Mouse (Mus musculus): ENCODE measurements around the gene Phf3. TPM values are rescaled to one million over a fixed set of nuclear protein-coding genes. Genes with fewer than 3 reads are reported as not detected.

The Phf3 gene
- polyA plus RNA-seq, 1 experiment: 52.7 TPM

DNA sequence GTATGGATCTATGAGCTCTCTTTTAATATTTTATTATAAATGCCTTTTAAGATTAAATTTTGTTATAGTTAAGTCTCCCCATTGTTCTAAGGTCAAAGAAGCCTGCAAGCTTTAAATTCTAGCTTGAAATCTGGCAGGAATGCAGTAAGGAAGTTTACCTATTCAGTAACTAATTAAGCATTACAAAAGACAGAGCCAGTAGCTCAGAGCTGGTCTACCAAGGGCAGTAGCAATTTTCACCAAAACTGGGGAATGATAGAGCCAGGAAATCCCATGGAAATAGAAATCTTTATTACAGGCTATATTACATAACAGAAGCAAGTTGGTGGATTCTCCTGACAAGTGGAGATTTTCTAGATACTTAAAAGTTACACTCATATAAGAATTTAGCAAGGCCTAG lies 116.9 kb downstream of the Phf3 start:
- no peak for DNase-seq

DNA sequence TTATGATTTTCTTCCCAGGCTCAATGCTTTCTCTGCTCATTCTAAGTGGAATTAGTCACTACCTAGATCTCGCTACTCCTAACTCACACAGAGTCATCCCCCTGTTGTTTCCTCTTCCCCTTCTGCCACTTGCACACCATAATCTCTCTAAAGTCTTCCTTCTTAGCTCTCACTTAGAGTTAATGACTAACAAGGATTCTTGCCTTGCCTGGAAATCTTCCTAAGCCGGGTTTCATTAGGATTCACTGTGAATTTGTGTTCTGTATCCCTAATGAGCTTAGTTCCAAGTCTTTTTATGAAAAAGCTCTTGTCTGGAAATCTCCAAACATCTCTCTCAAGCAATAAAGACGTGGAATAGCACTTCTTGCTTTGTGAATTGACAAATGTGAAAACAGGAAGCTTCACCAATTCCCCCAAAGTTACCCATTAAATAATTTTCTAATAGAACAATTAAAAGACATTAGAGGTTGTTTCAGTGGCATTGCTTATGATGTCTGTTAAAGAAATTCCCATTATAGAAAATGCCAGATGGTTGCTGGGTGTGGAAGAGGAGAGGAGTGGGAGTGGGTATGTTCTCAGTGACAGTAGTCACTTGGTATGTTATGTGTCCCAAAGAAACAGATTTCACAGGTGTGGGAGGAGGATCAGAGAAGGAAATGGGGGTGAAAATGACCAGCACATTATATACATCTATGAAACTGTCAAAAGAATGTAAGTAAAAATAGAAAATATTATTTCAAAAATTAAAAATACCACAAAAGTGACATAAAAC lies 118.1 kb downstream of the Phf3 start:
- Histone ChIP-seq H3K36me3 (ENCODE audit: control insufficient read depth, insufficient read depth, low read length) (no peaks in the 10 kb centered on the region), H3K4me3 (ENCODE audit: control insufficient read depth, insufficient read depth, low read length) (no peak overlapping the region), H3K27ac (ENCODE audit: control insufficient read depth, insufficient read depth, low read length) (no peak overlapping the region), H3K4me1 (replicated peaks; ENCODE audit: control insufficient read depth, insufficient read depth, low read length) (no peaks in the 10 kb centered on the region), H3K27me3 (ENCODE audit: control insufficient read depth, insufficient read depth, low read length) (no peaks in the 10 kb centered on the region)
- DNase-seq: no peak
- WGBS: 75% methylated on average over 3 of the region's 3 CpGs
- TF ChIP-seq POLR2A (IDR thresholded peaks at IDR 0.05; ENCODE audit: control insufficient read depth, extremely low read depth, insufficient read depth, low read length, poor library complexity) (no peak), CTCF (IDR thresholded peaks at IDR 0.05; ENCODE audit: borderline replicate concordance, control insufficient read depth, extremely low read depth, insufficient read depth, low read length, poor library complexity) (no peak)

More for the DNA sequence above, 116.9 kb downstream of the Phf3 start:
- TF ChIP-seq POLR2A (IDR thresholded peaks at IDR 0.05; ENCODE audit: control insufficient read depth, extremely low read depth, insufficient read depth, low read length, poor library complexity): no peak
- no peak for TF ChIP-seq CTCF (IDR thresholded peaks at IDR 0.05; ENCODE audit: borderline replicate concordance, control insufficient read depth, extremely low read depth, insufficient read depth, low read length, poor library complexity)
- no peaks in the 10 kb centered on the region for H3K4me1 ChIP-seq (replicated peaks; ENCODE audit: control insufficient read depth, insufficient read depth, low read length)
- no peak overlapping the region for H3K27ac ChIP-seq (ENCODE audit: control insufficient read depth, insufficient read depth, low read length)
- no peaks in the 10 kb centered on the region for H3K36me3 ChIP-seq (ENCODE audit: control insufficient read depth, insufficient read depth, low read length)
- no peak overlapping the region for H3K4me3 ChIP-seq (ENCODE audit: control insufficient read depth, insufficient read depth, low read length)
- H3K27me3 ChIP-seq (ENCODE audit: control insufficient read depth, insufficient read depth, low read length): no peaks in the 10 kb centered on the region

Other genes with a start within 250 kb of the Phf3 start
- not detected in 2 replicates for gene AC153137.1, start 104.0 kb upstream of the Phf3 start, polyA plus RNA-seq (2012; rRNA removed)